Mouse (Mus musculus) liver, embryonic 14.5 days (tissue): Measurements from ENCODE around the gene Evx2.

Experiments used
- CTCF ChIP-seq: IDR thresholded peaks from 2 replicates; pipeline ENCODE4 v1.5.1; 2016; ENCODE audit warnings: antibody characterized with exemption, low read depth, control low read depth
- EP300 ChIP-seq: IDR thresholded peaks from 2 replicates; pipeline ENCODE4 v1.6.1; 2016; ENCODE audit warnings: antibody characterized with exemption, low read depth

GRCm38 (mm10) chr2:74654743-74655419, 4.5 kb downstream of the Evx2 start:
- no peak for TF ChIP-seq CTCF
- TF ChIP-seq EP300, result no peak
